Mouse (Mus musculus): ENCODE results near the gene Brinp2.

Gene Brinp2

GRCm38 (mm10) chr1:158356051-158356461, at the start of gene Brinp2:
Gene Brinp2 (minus strand): TSS chr1:158356326.
- DNase-seq (ENCODE audit: low spot score in 2 of 2): no peak

- no peak for DNase-seq (ENCODE audit: low spot score in 2 of 2)
Observed at GRCm38 (mm10) chr1:158400898-158401297, 44.8 kb upstream of the Brinp2 start.

GRCm38 (mm10) chr1:158397058-158397457, 40.9 kb upstream of the Brinp2 start:
- no peak for DNase-seq (ENCODE audit: low spot score in 2 of 2)

- no peak for DNase-seq (ENCODE audit: low spot score in 2 of 2)
Observed at GRCm38 (mm10) chr1:158390693-158391092, 34.6 kb upstream of the Brinp2 start.

GRCm38 (mm10) chr1:158388995-158389394, 32.9 kb upstream of the Brinp2 start:
- no peak for DNase-seq (ENCODE audit: low spot score in 2 of 2)

- DNase-seq (ENCODE audit: low spot score in 2 of 2): no peak
Observed at GRCm38 (mm10) chr1:158386781-158387180, 30.7 kb upstream of the Brinp2 start.

- no peak for DNase-seq (ENCODE audit: low spot score in 2 of 2)
Observed at GRCm38 (mm10) chr1:158385311-158385710, 29.2 kb upstream of the Brinp2 start.

- no peak for DNase-seq (ENCODE audit: low spot score in 2 of 2)
Observed at GRCm38 (mm10) chr1:158383210-158383609, 27.1 kb upstream of the Brinp2 start.

GRCm38 (mm10) chr1:158382277-158382676, 26.2 kb upstream of the Brinp2 start:
- no peak for DNase-seq (ENCODE audit: low spot score in 2 of 2)

- DNase-seq (ENCODE audit: low spot score in 2 of 2): no peak
Observed at GRCm38 (mm10) chr1:158364461-158364860, 8.3 kb upstream of the Brinp2 start.

GRCm38 (mm10) chr1:158362292-158363101, 6.4 kb upstream of the Brinp2 start:
- no peak for DNase-seq (ENCODE audit: low spot score in 2 of 2)

- no peak for DNase-seq (ENCODE audit: low spot score in 2 of 2)
Observed at GRCm38 (mm10) chr1:158361964-158362291, 5.8 kb upstream of the Brinp2 start, which contains the start of gene Astn1. Gene Astn1 (plus strand): TSS chr1:158362273.

GRCm38 (mm10) chr1:158355177-158356050, 712 bp downstream of the Brinp2 start:
- DNase-seq (ENCODE audit: low spot score in 2 of 2): no peak

- DNase-seq (ENCODE audit: low spot score in 2 of 2): no peak
Observed at GRCm38 (mm10) chr1:158353656-158354371, 2.3 kb downstream of the Brinp2 start.

- no peak for DNase-seq (ENCODE audit: low spot score in 2 of 2)
Observed at GRCm38 (mm10) chr1:158343243-158343714, 12.8 kb downstream of the Brinp2 start.

- no peak for DNase-seq (ENCODE audit: low spot score in 2 of 2)
Observed at GRCm38 (mm10) chr1:158328839-158329238, 27.3 kb downstream of the Brinp2 start.

GRCm38 (mm10) chr1:158328126-158328525, 28.0 kb downstream of the Brinp2 start:
- no peak for DNase-seq (ENCODE audit: low spot score in 2 of 2)

- no peak for DNase-seq (ENCODE audit: low spot score in 2 of 2)
Observed at GRCm38 (mm10) chr1:158323325-158323724, 32.8 kb downstream of the Brinp2 start.

GRCm38 (mm10) chr1:158310426-158311156, 45.5 kb downstream of the Brinp2 start:
- no peak for DNase-seq (ENCODE audit: low spot score in 2 of 2)

- no peak for DNase-seq (ENCODE audit: low spot score in 2 of 2)
Observed at GRCm38 (mm10) chr1:158297042-158297441, 59.1 kb downstream of the Brinp2 start.

- no peak for DNase-seq (ENCODE audit: low spot score in 2 of 2)
Observed at GRCm38 (mm10) chr1:158296287-158296931, 59.7 kb downstream of the Brinp2 start.
